Mouse (Mus musculus) adrenal gland, adult (tissue): ENCODE results near the gene Tmem86a.

Experiments
- DNase-seq, 2 experiments: peaks; one replicate each; pipeline ENCODE4 v3.0.0; 2022 to 2023; ENCODE audit warnings: low spot score in 1 of 2; ENCODE audit not compliant: inconsistent age in 2 of 2

Tmem86a gene

GRCm38 (mm10) chr7:47073536-47074521 lies 23.4 kb downstream of the Tmem86a start:
- peak; percentile 76 to 91 for DNase-seq

GRCm38 (mm10) chr7:47076193-47076592 lies 25.8 kb downstream of the Tmem86a start:
- DNase-seq = no peak

- DNase-seq = no peak
Measured at GRCm38 (mm10) chr7:47076729-47077128, 26.3 kb downstream of the Tmem86a start.

GRCm38 (mm10) chr7:47077451-47077850 lies 27.1 kb downstream of the Tmem86a start:
- DNase-seq = no peak

GRCm38 (mm10) chr7:47080868-47081267 lies 30.5 kb downstream of the Tmem86a start:
- peak in 1 of 2 experiments; percentile 37 for DNase-seq

- DNase-seq = peak; percentile 80 to 93
Measured at GRCm38 (mm10) chr7:47081277-47081676, 30.9 kb downstream of the Tmem86a start.

GRCm38 (mm10) chr7:47085075-47085474 lies 34.7 kb downstream of the Tmem86a start:
- no peak for DNase-seq

GRCm38 (mm10) chr7:47093935-47094334 lies 43.5 kb downstream of the Tmem86a start:
- DNase-seq = no peak

GRCm38 (mm10) chr7:47094969-47095368 lies 44.6 kb downstream of the Tmem86a start:
- peak in 1 of 2 experiments; percentile 36 for DNase-seq

GRCm38 (mm10) chr7:47098044-47098443 lies 47.6 kb downstream of the Tmem86a start:
- peak in 1 of 2 experiments; percentile 40 for DNase-seq

- DNase-seq = no peak
Measured at GRCm38 (mm10) chr7:47099306-47099705, 48.9 kb downstream of the Tmem86a start.

- no peak for DNase-seq
Measured at GRCm38 (mm10) chr7:47100615-47101014, 50.2 kb downstream of the Tmem86a start.

- no peak for DNase-seq
Measured at GRCm38 (mm10) chr7:47102970-47103369, 52.6 kb downstream of the Tmem86a start.

GRCm38 (mm10) chr7:47103671-47104414 lies 53.4 kb downstream of the Tmem86a start:
- no peak for DNase-seq
